8 mouse cellular contexts compared by ENCODE assay signal in genomic region chr11:3165210-3165782, GRCm38 (mm10). TPM values are rescaled to one million over a fixed set of nuclear protein-coding genes. Genes with fewer than 3 reads are reported as not detected.
DNase-seq lines count a peak whose midpoint lies in the region; ATAC-seq lines count a peak whose summit lies in the region.
"Not testable (repeated sequence)": the region's sequence is repeated elsewhere in the genome, so short reads cannot be mapped to it uniquely, and the experiment has no call there.

No protein-coding gene starts in this region.

- not testable (repeated sequence) for H3K4me3 ChIP-seq in forebrain, embryonic 11.5 days (ENCODE audit: low read depth, low read length); heart, embryonic 15.5 days; intestine, embryonic 16.5 days (ENCODE audit: low read length); liver, embryonic 12.5 days; midbrain, embryonic 11.5 days (ENCODE audit: low read depth, low read length)

- H3K9ac ChIP-seq in forebrain, embryonic 11.5 days (ENCODE audit: low read length); heart, embryonic 15.5 days; intestine, embryonic 16.5 days (ENCODE audit: low read depth, low read length); liver, embryonic 12.5 days; midbrain, embryonic 11.5 days (ENCODE audit: low read length): not testable (repeated sequence)

- not testable (repeated sequence) for H3K9me3 ChIP-seq in forebrain, embryonic 11.5 days (ENCODE audit: control insufficient read depth, low read length); intestine, embryonic 16.5 days (ENCODE audit: control insufficient read depth, low read length)
- H3K9me3 ChIP-seq in heart, embryonic 15.5 days (replicated peaks) = peaks cover 14% of the 10 kb centered on the region
- peaks cover 17% of the 10 kb centered on the region for H3K9me3 ChIP-seq in liver, embryonic 12.5 days (replicated peaks)
- H3K9me3 ChIP-seq in midbrain, embryonic 11.5 days (ENCODE audit: control insufficient read depth, low read length) = peaks cover 13% of the 10 kb centered on the region

- H3K27ac ChIP-seq in forebrain, embryonic 11.5 days (ENCODE audit: low read depth, low read length); heart, embryonic 15.5 days; intestine, embryonic 16.5 days (ENCODE audit: low read length); liver, embryonic 12.5 days; midbrain, embryonic 11.5 days (ENCODE audit: low read depth, low read length): not testable (repeated sequence)

- DNase-seq in 3134 (ENCODE audit: extremely low read depth, insufficient read length, low spot score) = peak; percentile 68
- DNase-seq in forebrain, embryonic 11.5 days (ENCODE audit: low spot score); midbrain, embryonic 11.5 days (ENCODE audit: low spot score, missing footprints): not testable (repeated sequence)
- DNase-seq in retina, postnatal 1 day = peak; percentile 36

- 95% methylated on average over 3 of the region's 5 CpGs for WGBS in forebrain, embryonic 11.5 days
- WGBS in heart, embryonic 15.5 days = 63% methylated on average over 3 of the region's 5 CpGs
- WGBS in intestine, embryonic 16.5 days = 83% methylated on average over 3 of the region's 5 CpGs
- WGBS in liver, embryonic 12.5 days (ENCODE audit: insufficient replicate concordance) = 51% methylated on average over 3 of the region's 5 CpGs
- WGBS in midbrain, embryonic 11.5 days = 88% methylated on average over 3 of the region's 5 CpGs

- H3K27me3 ChIP-seq in forebrain, embryonic 11.5 days (ENCODE audit: control insufficient read depth, insufficient read depth, low read length); heart, embryonic 15.5 days; intestine, embryonic 16.5 days (replicated peaks; ENCODE audit: control insufficient read depth, insufficient read depth, low read length); liver, embryonic 12.5 days (replicated peaks); midbrain, embryonic 11.5 days (ENCODE audit: control insufficient read depth, insufficient read depth, low read length): not testable (repeated sequence)

- not testable (repeated sequence) for H3K4me1 ChIP-seq in forebrain, embryonic 11.5 days (replicated peaks; ENCODE audit: control insufficient read depth, insufficient read depth, low read length); heart, embryonic 15.5 days (replicated peaks); intestine, embryonic 16.5 days (ENCODE audit: control insufficient read depth, insufficient read depth, low read length); liver, embryonic 12.5 days; midbrain, embryonic 11.5 days (ENCODE audit: control insufficient read depth, insufficient read depth, low read length)

- H3K4me2 ChIP-seq in forebrain, embryonic 11.5 days (ENCODE audit: low read depth, low read length, severe bottlenecking); heart, embryonic 15.5 days; intestine, embryonic 16.5 days (ENCODE audit: low read depth, low read length); liver, embryonic 12.5 days; midbrain, embryonic 11.5 days: not testable (repeated sequence)

- not testable (repeated sequence) for H3K36me3 ChIP-seq in forebrain, embryonic 11.5 days (ENCODE audit: control insufficient read depth, insufficient read depth, low read length); heart, embryonic 15.5 days; intestine, embryonic 16.5 days (ENCODE audit: control insufficient read depth, insufficient read depth, low read length); liver, embryonic 12.5 days; midbrain, embryonic 11.5 days (ENCODE audit: control insufficient read depth, insufficient read depth, low read length)

- ATAC-seq in activated CD4-positive, CD25-positive, alpha-beta regulatory T cell, adult 4 months = peak; percentile 21
- peak; percentile 9 for ATAC-seq in forebrain, embryonic 11.5 days (replicated peaks; ENCODE audit: low FRiP score)
- peak; percentile 27 for ATAC-seq in heart, embryonic 15.5 days (replicated peaks; ENCODE audit: insufficient number of reproducible peaks, insufficient read depth, low FRiP score, low read depth)
- ATAC-seq in intestine, embryonic 16.5 days = peak; percentile 16
- ATAC-seq in liver, embryonic 12.5 days = peak; percentile 26
- peak; percentile 36 for ATAC-seq in midbrain, embryonic 11.5 days (ENCODE audit: low FRiP score)

RNA-seq across cellular contexts. Expression of gene Sfi1, which starts 28.0 kb away (rescaled TPM):
- 10 to 100 TPM; 33.1 to 45.9 TPM for polyA plus RNA-seq in activated CD4-positive, CD25-positive, alpha-beta regulatory T cell, adult 4 months (2017; shearing (Covaris generic))
- polyA plus RNA-seq in forebrain, embryonic 11.5 days (2014; fragmentation: Nextera tagmentation; extraction: Ambion mirVana) = 12.9 and 14.9 TPM in 2 replicates
- polyA plus RNA-seq in heart, embryonic 15.5 days (2015; fragmentation: Nextera tagmentation; extraction: Ambion mirVana) = 10.9 and 12.0 TPM in 2 replicates
- 11.8 and 12.6 TPM in 2 replicates for polyA plus RNA-seq in intestine, embryonic 16.5 days (2015; fragmentation: Nextera tagmentation; extraction: Ambion mirVana)
- polyA plus RNA-seq in liver, embryonic 12.5 days (2016; fragmentation: Nextera tagmentation; extraction: Ambion mirVana) = 6.5 and 6.9 TPM in 2 replicates
- 8.0 and 8.8 TPM in 2 replicates for polyA plus RNA-seq in midbrain, embryonic 11.5 days (2014; fragmentation: Nextera tagmentation; extraction: Ambion mirVana)

RNA-seq across cellular contexts. Expression of gene Eif4enif1, which starts 36.9 kb away (rescaled TPM):
- polyA plus RNA-seq in activated CD4-positive, CD25-positive, alpha-beta regulatory T cell, adult 4 months (2017; shearing (Covaris generic)) = 10 to 100 TPM; 53.6 to 62.8 TPM
- 75.0 and 76.2 TPM in 2 replicates for polyA plus RNA-seq in forebrain, embryonic 11.5 days (2014; fragmentation: Nextera tagmentation; extraction: Ambion mirVana)
- polyA plus RNA-seq in heart, embryonic 15.5 days (2015; fragmentation: Nextera tagmentation; extraction: Ambion mirVana) = 29.4 and 37.4 TPM in 2 replicates
- polyA plus RNA-seq in intestine, embryonic 16.5 days (2015; fragmentation: Nextera tagmentation; extraction: Ambion mirVana) = 31.0 and 32.4 TPM in 2 replicates
- polyA plus RNA-seq in liver, embryonic 12.5 days (2016; fragmentation: Nextera tagmentation; extraction: Ambion mirVana) = 38.8 and 44.4 TPM in 2 replicates
- polyA plus RNA-seq in midbrain, embryonic 11.5 days (2014; fragmentation: Nextera tagmentation; extraction: Ambion mirVana) = 54.5 and 54.7 TPM in 2 replicates
